Mouse (Mus musculus) G1E (cell line): ENCODE results near the gene Wfdc3.

ENCODE experiments used
- CTCF ChIP-seq: IDR thresholded peaks from 2 replicates; pipeline ENCODE4 v1.5.1; 2012; ENCODE audit warnings: low read depth, low read length, inconsistent platforms, mixed read lengths
- TAL1 ChIP-seq: conservative IDR thresholded peaks from 2 replicates; pipeline ENCODE4 v1.6.1; 2012; ENCODE audit warnings: low read depth, low read length, inconsistent platforms, mixed read lengths

GRCm38 (mm10) chr2:164757841-164758240 lies 12.1 kb upstream of the Wfdc3 start:
- no peak for TF ChIP-seq TAL1
- no peak for TF ChIP-seq CTCF
